Mouse (Mus musculus): ENCODE measurements around the gene Sept8.

GRCm38 (mm10) chr11:53508591-53508990 lies 10.5 kb upstream of the Sept8 start:
- TF ChIP-seq CTCF (IDR thresholded peaks at IDR 0.05; ENCODE audit: low read depth) (no peak), EP300 (IDR thresholded peaks at IDR 0.05; ENCODE audit: low read depth) (no peak)

Data from liver, embryonic 14.5 days (tissue).